Mouse (Mus musculus): ENCODE results near the gene Trim56. TPM values are rescaled to one million over a fixed set of nuclear protein-coding genes. Genes with fewer than 3 reads are reported as not detected.

Gene Trim56
- total RNA-seq, 2 experiments from 2014 or later, result 7.5 to 9.3 TPM

DNA sequence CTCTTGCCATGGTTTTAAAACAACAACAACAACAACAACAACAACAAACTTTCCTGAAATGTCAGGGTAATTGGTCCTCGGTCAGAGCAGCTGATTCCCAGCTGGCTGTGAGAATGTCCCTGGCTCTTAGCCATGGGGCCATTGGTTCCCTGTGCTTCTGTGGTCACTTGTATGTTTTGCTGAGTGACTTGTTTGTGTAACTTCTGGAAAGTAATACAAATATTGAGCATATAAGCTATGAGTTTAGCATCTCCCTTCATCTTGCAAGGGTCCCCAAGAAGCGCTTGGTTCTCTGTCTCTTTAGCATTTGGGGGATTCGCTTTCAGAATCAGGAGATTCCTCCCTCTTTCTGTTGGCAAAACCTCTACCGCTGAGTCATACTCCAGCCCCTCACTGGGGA, 9.6 kb downstream of the Trim56 start:
- peak overlapping the region; percentile 30; the same call in 1 of the 2 replicates for H3K4me3 ChIP-seq
- TF ChIP-seq CTCF (IDR thresholded peaks at IDR 0.05), result no peak
- no peak overlapping the region for H3K27ac ChIP-seq
- intact Hi-C loops (cut with DNase I), result loop anchor here (1.0 kb wide), 1 partner anchor 81 kb away; no protein-coding TSS in a partner anchor
- no peak for DNase-seq

DNA sequence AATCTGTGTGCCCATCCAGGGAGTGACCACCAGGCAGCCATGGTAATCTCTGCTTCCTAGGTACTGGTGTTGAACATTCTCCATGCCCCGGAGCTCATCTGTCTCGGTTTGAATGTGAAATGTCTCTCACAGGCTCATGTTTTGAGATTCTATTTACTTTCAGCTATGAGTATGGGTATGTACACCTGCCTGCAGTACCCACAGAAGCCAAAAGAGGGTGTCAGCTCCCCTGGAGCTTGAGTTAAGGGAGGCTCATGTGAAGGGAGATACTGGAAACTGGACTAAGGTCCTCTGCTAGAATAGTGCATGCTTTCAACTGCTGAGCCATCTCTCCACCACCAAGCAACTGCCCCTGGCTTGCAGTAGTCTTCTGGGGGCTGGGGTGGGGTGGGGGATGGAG, 12.0 kb downstream of the Trim56 start:
- intact Hi-C loops (cut with DNase I), result no loop called here
- DNase-seq, result no peak
- no peak overlapping the region for H3K27ac ChIP-seq
- peak; percentile 23; the same call in 1 of the 2 replicates for TF ChIP-seq CTCF (IDR thresholded peaks at IDR 0.05)
- no peak overlapping the region for H3K4me3 ChIP-seq

DNA sequence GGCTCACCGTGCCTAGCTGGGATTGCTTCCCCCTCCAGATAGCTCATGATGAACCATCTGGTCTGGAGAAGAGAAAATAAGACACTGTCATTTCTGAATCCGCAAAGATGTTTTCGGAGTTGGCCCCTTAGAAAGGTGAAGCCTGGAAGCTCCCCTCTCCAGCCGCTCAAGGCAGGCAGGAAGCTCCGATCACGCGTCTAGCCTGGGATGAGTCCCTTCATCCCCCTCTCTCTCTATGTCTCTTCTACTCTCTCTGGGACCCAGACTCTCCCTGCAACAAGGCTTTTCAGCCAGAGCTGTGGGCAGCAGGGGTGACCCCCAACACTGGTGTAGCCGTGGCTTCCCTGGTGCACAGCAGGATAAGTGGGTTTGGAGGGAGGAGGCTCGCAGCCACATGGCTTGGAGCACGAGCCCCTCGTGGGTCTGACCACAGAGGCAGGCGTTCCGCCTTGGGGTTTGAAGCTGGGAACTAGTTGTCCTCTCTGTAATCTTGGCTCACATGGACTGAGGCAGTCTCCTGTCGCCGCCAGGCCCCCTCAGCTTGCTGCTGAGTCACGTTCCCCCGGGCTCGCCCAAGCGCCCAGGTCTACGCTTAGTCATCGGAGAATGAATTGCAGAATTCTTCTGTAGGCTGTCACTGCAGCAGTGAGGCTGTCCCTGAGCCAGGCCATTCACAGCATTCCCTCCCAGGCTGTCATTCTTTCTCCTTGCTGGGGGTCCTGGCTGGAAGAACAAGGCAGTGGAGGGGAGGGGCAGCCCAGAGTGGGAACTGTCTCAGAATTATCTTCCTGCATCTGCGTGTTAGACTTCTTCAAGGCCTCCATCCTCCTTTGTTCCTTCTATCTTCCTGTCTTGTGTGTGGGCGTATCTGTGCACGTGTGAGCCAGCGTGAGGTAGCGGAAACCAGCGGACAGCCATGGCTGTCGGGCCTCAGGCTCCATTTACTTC, 13.2 kb downstream of the Trim56 start:
- intact Hi-C loops (cut with DNase I), result no loop called here

DNA sequence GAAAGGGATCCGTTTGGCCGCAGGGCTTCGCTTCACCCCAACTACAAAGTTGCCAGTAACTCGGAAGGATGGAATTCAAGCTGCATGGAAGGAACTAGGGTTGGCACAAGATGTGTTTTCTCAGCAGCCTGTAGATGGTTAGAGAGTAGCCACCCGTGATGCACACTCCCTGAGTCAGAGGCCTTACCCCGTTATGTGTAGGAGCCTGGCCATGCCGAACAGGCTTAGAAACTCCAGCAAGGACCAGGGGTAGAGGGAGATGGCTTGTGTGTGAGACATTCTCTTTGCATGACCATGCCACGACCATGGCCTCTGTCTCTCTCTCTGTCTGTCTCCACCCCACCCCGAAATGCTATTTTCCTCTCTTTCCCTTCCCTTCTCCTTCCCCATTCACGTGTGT, 13.9 kb downstream of the Trim56 start:
- no peak for DNase-seq
- Histone ChIP-seq H3K27ac (peak overlapping the region; percentile 70), H3K4me3 (no peak overlapping the region)
- intact Hi-C loops (cut with DNase I), result no loop called here
- no peak for TF ChIP-seq CTCF (IDR thresholded peaks at IDR 0.05)

More for the DNA sequence above, 13.2 kb downstream of the Trim56 start:
- no peak for TF ChIP-seq CTCF (IDR thresholded peaks at IDR 0.05)
- Histone ChIP-seq H3K27ac (peak overlapping the region; percentile 70), H3K4me3 (no peak overlapping the region)
- peak; percentile 74 for DNase-seq

DNA sequence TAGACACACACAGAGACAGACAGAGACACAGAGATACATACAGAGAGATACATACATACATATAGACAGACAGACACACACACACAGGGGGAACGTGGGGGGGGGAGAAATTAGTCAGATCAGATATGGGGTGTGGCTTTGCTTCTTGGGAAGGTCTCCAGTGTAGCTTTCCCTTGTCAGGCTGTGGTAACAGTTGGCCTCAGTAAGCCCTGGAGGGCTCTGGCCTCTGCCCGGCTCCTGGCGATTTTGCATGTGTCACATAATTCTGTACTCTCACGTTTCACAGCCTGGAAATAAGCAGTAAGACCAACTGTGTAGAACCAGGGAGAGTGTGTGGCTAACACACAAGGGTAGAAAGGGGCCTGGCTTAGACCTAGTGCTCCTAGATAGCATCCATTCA, 15.3 kb downstream of the Trim56 start:
- DNase-seq, result no peak
- TF ChIP-seq CTCF (IDR thresholded peaks at IDR 0.05), result no peak
- H3K27ac ChIP-seq, result no peak overlapping the region
- no peak overlapping the region for H3K4me3 ChIP-seq
- intact Hi-C loops (cut with DNase I), result no loop called here

DNA sequence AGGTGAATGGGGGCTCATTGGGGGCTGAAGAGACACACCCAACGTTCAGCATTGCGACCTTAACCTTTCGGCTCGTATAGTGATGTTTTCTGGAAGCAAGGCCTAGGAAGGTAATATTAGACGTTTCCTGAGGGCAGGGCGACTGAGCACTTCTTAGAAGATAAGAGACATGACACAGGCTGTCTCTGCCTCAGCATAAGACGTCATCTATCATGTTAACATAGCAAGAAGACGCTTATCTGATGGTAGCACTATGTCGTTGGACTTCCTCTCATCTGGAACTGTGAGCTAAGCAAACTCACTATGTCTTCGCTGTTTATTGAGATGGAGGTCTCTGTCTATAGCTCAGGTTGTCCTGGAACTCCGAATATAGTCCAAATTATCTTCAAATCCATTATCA, 17.6 kb downstream of the Trim56 start:
- H3K4me3 ChIP-seq, result no peak overlapping the region
- intact Hi-C loops (cut with DNase I), result no loop called here
- no peak for TF ChIP-seq CTCF (IDR thresholded peaks at IDR 0.05)
- no peak overlapping the region for H3K27ac ChIP-seq
- no peak for DNase-seq

DNA sequence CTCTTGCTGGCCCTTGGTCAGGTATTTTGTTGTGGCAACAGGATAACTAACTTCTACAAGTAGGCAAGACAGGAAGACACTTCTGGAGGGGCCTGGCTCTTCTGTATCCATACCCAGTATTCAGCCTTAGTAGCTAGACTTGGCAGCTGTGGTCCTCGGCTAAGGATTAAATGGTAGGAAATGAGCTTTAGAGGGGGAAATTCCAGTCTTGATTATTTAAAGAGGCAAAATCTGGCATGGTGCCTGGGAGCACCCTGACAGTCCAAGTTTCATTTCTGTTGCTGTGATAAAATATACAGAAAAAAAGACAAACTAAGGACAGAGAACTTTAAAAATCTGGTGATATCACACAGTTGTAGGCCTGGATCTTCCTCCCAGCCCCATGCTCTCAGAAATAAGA, 20.0 kb downstream of the Trim56 start:
- Histone ChIP-seq H3K4me3 (no peak overlapping the region), H3K27ac (peak overlapping the region; percentile 31)
- no peak for DNase-seq
- intact Hi-C loops (cut with DNase I), result no loop called here
- TF ChIP-seq CTCF (IDR thresholded peaks at IDR 0.05), result no peak

DNA sequence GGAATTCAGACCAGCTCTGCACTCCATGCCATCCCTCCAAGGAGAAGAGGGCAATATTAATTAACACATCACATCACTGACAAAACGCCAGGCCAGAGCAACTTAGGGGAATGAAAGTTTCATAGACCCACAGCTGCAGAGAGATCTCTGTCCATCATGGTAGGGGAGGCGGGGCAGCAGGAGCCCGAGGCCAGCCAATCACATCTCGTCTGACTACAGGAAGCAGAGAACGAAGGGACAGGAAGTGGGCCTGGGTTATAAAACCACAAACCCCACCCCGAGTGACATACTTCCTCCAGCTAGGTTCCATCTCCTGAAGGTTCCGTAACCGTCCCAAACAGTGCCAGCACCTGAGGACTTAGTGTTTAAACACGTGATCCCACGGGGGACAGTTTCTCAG, 20.9 kb downstream of the Trim56 start:
- no peak for TF ChIP-seq CTCF (IDR thresholded peaks at IDR 0.05)
- H3K27ac ChIP-seq, result 0 out of 2 replicates have a peak overlapping the region, but pooled peaks have one; percentile 31
- no peak overlapping the region for H3K4me3 ChIP-seq
- no peak for DNase-seq
- intact Hi-C loops (cut with DNase I), result no loop called here

DNA sequence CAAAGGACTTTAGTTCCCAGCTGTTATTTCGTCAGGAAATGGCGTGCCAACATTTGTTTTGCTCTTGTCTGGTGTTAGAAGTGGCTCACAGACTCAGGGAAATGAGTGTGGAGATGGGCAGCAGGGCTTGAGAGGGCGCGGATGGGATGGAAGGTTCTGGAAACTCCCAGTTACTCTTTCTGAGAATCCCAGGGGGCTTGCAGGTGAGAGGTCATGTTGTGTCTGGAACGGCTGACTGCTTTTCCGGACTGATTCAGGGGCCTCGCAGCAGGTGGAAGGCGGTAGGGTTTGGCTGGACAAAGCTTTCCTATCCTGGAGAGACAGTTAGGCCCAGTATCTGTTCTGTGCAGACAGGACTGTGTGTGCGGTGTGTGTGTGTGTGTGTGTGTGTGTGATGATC, 22.3 kb downstream of the Trim56 start:
- intact Hi-C loops (cut with DNase I), result no loop called here
- Histone ChIP-seq H3K27ac (no peak overlapping the region), H3K4me3 (no peak overlapping the region)
- DNase-seq, result no peak
- no peak for TF ChIP-seq CTCF (IDR thresholded peaks at IDR 0.05)

DNA sequence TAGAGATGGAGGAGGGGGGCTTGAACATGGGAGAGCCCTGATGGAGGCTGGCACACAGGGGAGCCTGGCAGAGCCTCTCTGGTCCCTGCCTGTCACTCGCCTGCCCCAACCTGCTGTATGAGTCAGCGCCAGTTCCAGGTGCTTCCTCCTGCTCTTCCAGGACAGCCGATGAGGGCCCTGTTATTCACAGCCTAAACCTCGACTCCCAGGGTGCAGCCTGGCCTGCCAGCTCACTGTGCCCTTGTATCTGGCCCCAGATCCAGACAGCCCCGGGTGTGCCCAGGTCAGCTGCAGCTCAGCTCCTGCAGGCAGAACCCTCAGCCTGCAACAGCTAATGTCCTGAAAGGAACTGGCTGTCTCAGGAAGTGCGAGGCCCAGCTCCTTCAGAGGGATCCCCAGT, 24.4 kb downstream of the Trim56 start:
- Histone ChIP-seq H3K27ac (no peak overlapping the region), H3K4me3 (no peak overlapping the region)
- DNase-seq, result no peak
- intact Hi-C loops (cut with DNase I), result no loop called here
- no peak for TF ChIP-seq CTCF (IDR thresholded peaks at IDR 0.05)

DNA sequence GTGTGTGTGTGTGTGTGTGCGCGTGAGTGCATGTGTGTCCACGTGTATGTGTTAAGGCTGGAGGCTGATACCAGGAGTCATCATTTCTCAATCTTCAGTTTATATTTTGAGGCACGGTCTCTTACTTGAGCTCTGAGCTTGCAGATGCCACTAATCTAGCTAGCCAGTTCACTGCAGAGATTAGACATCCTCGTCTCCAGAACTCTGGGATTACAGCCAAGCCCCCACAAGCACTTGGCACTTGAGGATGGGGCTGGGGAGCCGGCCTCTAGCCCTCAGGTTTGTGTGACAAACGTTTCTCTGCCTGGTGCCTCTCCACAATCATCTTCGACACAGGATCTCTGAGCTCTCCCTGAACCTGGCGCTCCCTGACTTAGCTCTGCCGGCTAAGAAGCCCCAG, 25.1 kb downstream of the Trim56 start:
- no peak for DNase-seq
- intact Hi-C loops (cut with DNase I), result no loop called here
- Histone ChIP-seq H3K4me3 (no peak overlapping the region), H3K27ac (no peak overlapping the region)
- TF ChIP-seq CTCF (IDR thresholded peaks at IDR 0.05), result no peak

DNA sequence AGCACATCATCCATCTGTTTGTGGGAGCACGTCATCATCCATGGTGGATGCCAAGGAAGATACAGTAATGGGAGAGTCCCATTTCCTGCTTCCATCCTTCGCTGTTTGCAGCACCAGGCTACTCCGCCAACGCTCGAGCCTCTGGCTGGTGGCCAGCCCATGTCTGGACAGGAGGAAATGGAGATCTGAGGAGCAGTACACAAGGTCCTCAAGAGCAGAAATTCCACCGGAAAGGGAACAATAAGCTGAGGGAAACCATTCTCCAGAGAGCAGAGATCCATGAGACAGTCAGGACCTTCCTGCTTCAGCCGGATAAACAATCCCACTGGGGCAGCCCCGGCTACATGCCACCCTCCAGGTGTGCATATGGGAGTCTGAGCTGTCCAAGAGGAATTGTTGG, 28.6 kb downstream of the Trim56 start:
- DNase-seq, result peak; percentile 62

DNA sequence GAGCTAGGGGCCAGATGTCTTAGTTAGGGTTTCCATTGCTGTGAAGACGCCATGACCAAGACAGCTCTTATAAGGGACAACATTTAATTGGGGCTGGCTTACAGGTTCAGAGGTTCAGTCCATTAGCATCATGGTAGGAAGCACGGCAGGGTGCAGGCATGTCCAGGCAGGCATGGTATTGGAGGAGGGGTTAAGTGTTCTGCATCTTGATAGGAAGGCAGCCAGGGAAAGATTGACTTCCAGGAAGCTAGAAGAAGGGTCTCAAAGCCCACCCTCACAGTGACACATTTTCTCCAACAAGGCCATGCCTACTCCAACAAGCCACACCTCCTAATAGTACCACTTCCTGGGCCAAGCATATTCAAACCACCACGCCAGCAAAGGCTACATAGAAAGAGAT, 30.3 kb downstream of the Trim56 start:
- H3K27ac ChIP-seq, result no peak overlapping the region
- no peak overlapping the region for H3K4me3 ChIP-seq
- DNase-seq, result no peak
- intact Hi-C loops (cut with DNase I), result no loop called here
- no peak for TF ChIP-seq CTCF (IDR thresholded peaks at IDR 0.05)

More for the DNA sequence above, 28.6 kb downstream of the Trim56 start:
- no peak for TF ChIP-seq CTCF (IDR thresholded peaks at IDR 0.05)
- intact Hi-C loops (cut with DNase I), result no loop called here
- Histone ChIP-seq H3K27ac (no peak overlapping the region), H3K4me3 (no peak overlapping the region)

DNA sequence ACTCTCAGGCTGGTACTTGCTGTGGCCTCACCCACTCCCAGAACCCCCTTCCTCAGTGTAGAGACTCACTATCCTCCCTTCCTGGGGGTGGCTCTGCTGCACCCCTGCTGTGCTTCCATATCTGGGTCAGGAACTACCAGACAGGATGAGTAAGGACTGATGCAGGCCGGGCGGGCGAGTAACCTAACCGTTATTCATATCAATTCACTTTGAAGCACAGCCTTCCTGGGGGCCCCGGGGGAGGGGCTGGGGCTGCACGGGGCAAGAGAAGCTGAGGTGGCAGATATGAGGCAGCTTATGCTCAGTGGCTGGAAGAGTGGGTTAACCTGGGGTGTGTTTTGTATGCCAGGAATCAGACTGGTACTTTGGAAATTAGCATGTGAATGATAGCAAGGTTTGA, 31.0 kb downstream of the Trim56 start:
- no peak for DNase-seq
- intact Hi-C loops (cut with DNase I), result no loop called here
- no peak overlapping the region for H3K4me3 ChIP-seq
- no peak for TF ChIP-seq CTCF (IDR thresholded peaks at IDR 0.05)
- no peak overlapping the region for H3K27ac ChIP-seq
